Mouse (Mus musculus): ENCODE measurements around the gene Vps13d. TPM values are rescaled to one million over a fixed set of nuclear protein-coding genes. Genes with fewer than 3 reads are reported as not detected.

The Vps13d gene
- polyA plus RNA-seq, 1 experiment, result 71.8 TPM

GRCm38 (mm10) chr4:144965255-144965654 lies 229.6 kb downstream of the Vps13d start:
- H3K4me3 ChIP-seq (ENCODE audit: insufficient read depth, low read depth, low read length), result no peak overlapping the region
- 79% methylated on average over 2 of the region's 2 CpGs for WGBS
- TF ChIP-seq CTCF (IDR thresholded peaks at IDR 0.05; ENCODE audit: insufficient read depth, low read depth, low read length) (no peak), POLR2A (IDR thresholded peaks at IDR 0.05; ENCODE audit: insufficient read depth, low read depth, low read length) (no peak)
- no peak overlapping the region for H3K27ac ChIP-seq (ENCODE audit: insufficient read depth, low read depth, low read length)
- H3K4me1 ChIP-seq (ENCODE audit: control insufficient read depth, insufficient read depth, low read length), result no peaks in the 10 kb centered on the region

- WGBS, result 70% methylated on average over 3 of the region's 3 CpGs
- no peak for TF ChIP-seq POLR2A (IDR thresholded peaks at IDR 0.05; ENCODE audit: insufficient read depth, low read depth, low read length)
Observed at GRCm38 (mm10) chr4:144961696-144962095, 233.1 kb downstream of the Vps13d start.

GRCm38 (mm10) chr4:144961232-144961631 lies 233.6 kb downstream of the Vps13d start:
- TF ChIP-seq CTCF (IDR thresholded peaks at IDR 0.05; ENCODE audit: insufficient read depth, low read depth, low read length) (no peak), POLR2A (IDR thresholded peaks at IDR 0.05; ENCODE audit: insufficient read depth, low read depth, low read length) (no peak)
- H3K4me3 ChIP-seq (ENCODE audit: insufficient read depth, low read depth, low read length), result no peak overlapping the region
- no peaks in the 10 kb centered on the region for H3K4me1 ChIP-seq (ENCODE audit: control insufficient read depth, insufficient read depth, low read length)
- no peak overlapping the region for H3K27ac ChIP-seq (ENCODE audit: insufficient read depth, low read depth, low read length)
- WGBS, result 81% methylated on average over 4 of the region's 4 CpGs

More at GRCm38 (mm10) chr4:144961696-144962095, 233.1 kb downstream of the Vps13d start:
- H3K4me3 ChIP-seq (ENCODE audit: insufficient read depth, low read depth, low read length), result no peak overlapping the region
- H3K4me1 ChIP-seq (ENCODE audit: control insufficient read depth, insufficient read depth, low read length), result no peaks in the 10 kb centered on the region
- H3K27ac ChIP-seq (ENCODE audit: insufficient read depth, low read depth, low read length), result no peak overlapping the region

- TF ChIP-seq CTCF (IDR thresholded peaks at IDR 0.05; ENCODE audit: insufficient read depth, low read depth, low read length) (no peak), POLR2A (IDR thresholded peaks at IDR 0.05; ENCODE audit: insufficient read depth, low read depth, low read length) (no peak)
- H3K4me3 ChIP-seq (ENCODE audit: insufficient read depth, low read depth, low read length), result no peak overlapping the region
- H3K4me1 ChIP-seq (ENCODE audit: control insufficient read depth, insufficient read depth, low read length), result no peaks in the 10 kb centered on the region
- 62% methylated on average over 8 of the region's 8 CpGs for WGBS
- H3K27ac ChIP-seq (ENCODE audit: insufficient read depth, low read depth, low read length), result no peak overlapping the region
Observed at GRCm38 (mm10) chr4:144960188-144960904, 234.5 kb downstream of the Vps13d start.

GRCm38 (mm10) chr4:144957721-144958120 lies 237.1 kb downstream of the Vps13d start:
- H3K4me1 ChIP-seq (ENCODE audit: control insufficient read depth, insufficient read depth, low read length), result no peaks in the 10 kb centered on the region
- H3K27ac ChIP-seq (ENCODE audit: insufficient read depth, low read depth, low read length), result no peak overlapping the region
- WGBS, result 69% methylated on average over 2 of the region's 2 CpGs
- H3K4me3 ChIP-seq (ENCODE audit: insufficient read depth, low read depth, low read length), result no peak overlapping the region
- no peak for TF ChIP-seq POLR2A (IDR thresholded peaks at IDR 0.05; ENCODE audit: insufficient read depth, low read depth, low read length)
- TF ChIP-seq CTCF (IDR thresholded peaks at IDR 0.05; ENCODE audit: insufficient read depth, low read depth, low read length), result no peak

- TF ChIP-seq POLR2A (IDR thresholded peaks at IDR 0.05; ENCODE audit: insufficient read depth, low read depth, low read length), result no peak
- TF ChIP-seq CTCF (IDR thresholded peaks at IDR 0.05; ENCODE audit: insufficient read depth, low read depth, low read length), result no peak
- no peaks in the 10 kb centered on the region for H3K4me1 ChIP-seq (ENCODE audit: control insufficient read depth, insufficient read depth, low read length)
- no peak overlapping the region for H3K4me3 ChIP-seq (ENCODE audit: insufficient read depth, low read depth, low read length)
- no peak overlapping the region for H3K27ac ChIP-seq (ENCODE audit: insufficient read depth, low read depth, low read length)
- 52% methylated on average over 4 of the region's 4 CpGs for WGBS
Observed at GRCm38 (mm10) chr4:144957186-144957585, 237.6 kb downstream of the Vps13d start.

- 72% methylated on average over 1 of the region's 1 CpGs for WGBS
- no peak overlapping the region for H3K27ac ChIP-seq (ENCODE audit: insufficient read depth, low read depth, low read length)
- H3K4me3 ChIP-seq (ENCODE audit: insufficient read depth, low read depth, low read length), result no peak overlapping the region
- TF ChIP-seq CTCF (IDR thresholded peaks at IDR 0.05; ENCODE audit: insufficient read depth, low read depth, low read length), result no peak
- no peak for TF ChIP-seq POLR2A (IDR thresholded peaks at IDR 0.05; ENCODE audit: insufficient read depth, low read depth, low read length)
- H3K4me1 ChIP-seq (ENCODE audit: control insufficient read depth, insufficient read depth, low read length), result no peaks in the 10 kb centered on the region
Observed at GRCm38 (mm10) chr4:144956293-144956692, 238.5 kb downstream of the Vps13d start.

GRCm38 (mm10) chr4:144955863-144956262 lies 238.9 kb downstream of the Vps13d start:
- Histone ChIP-seq H3K4me1 (ENCODE audit: control insufficient read depth, insufficient read depth, low read length) (no peaks in the 10 kb centered on the region), H3K27ac (ENCODE audit: insufficient read depth, low read depth, low read length) (no peak overlapping the region), H3K4me3 (ENCODE audit: insufficient read depth, low read depth, low read length) (no peak overlapping the region)
- 78% methylated on average over 1 of the region's 1 CpGs for WGBS
- TF ChIP-seq CTCF (IDR thresholded peaks at IDR 0.05; ENCODE audit: insufficient read depth, low read depth, low read length), result no peak
- no peak for TF ChIP-seq POLR2A (IDR thresholded peaks at IDR 0.05; ENCODE audit: insufficient read depth, low read depth, low read length)

GRCm38 (mm10) chr4:144953421-144953820 lies 241.4 kb downstream of the Vps13d start:
- H3K4me1 ChIP-seq (ENCODE audit: control insufficient read depth, insufficient read depth, low read length), result 0 out of 2 replicates have a peak, but pooled peaks cover 7% of the 10 kb centered on the region
- WGBS, result 95% methylated on average over 1 of the region's 1 CpGs
- no peak overlapping the region for H3K27ac ChIP-seq (ENCODE audit: insufficient read depth, low read depth, low read length)
- H3K4me3 ChIP-seq (ENCODE audit: insufficient read depth, low read depth, low read length), result no peak overlapping the region
- TF ChIP-seq POLR2A (IDR thresholded peaks at IDR 0.05; ENCODE audit: insufficient read depth, low read depth, low read length), result no peak
- no peak for TF ChIP-seq CTCF (IDR thresholded peaks at IDR 0.05; ENCODE audit: insufficient read depth, low read depth, low read length)
